ENCODE assay signal across 21 mouse cellular contexts in the genomic region with DNA sequence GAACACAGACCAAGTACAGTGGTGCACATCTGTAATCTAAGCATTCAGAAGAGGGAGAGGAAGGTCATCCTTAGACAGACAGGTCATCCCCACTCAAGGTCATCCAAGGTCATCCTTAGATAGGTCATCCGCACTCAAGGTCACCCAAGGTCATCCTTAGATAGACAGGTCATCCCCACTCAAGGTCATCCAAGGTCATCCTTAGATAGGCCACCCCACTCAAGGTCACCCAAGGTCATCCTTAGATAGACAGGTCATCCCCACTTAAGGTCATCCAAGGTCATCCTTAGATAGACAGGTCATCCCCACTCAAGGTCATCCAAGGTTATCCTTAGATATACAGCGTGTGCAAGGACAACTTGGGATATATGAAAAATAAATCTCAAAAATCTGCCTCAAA.
A peak's percentile ranks its signal among the peaks of the same experiment; 100 is the strongest.
DNase-seq lines count a peak whose midpoint lies in the region; ATAC-seq and TF ChIP-seq lines count a peak whose summit lies in the region.
"Had no signal": no experiment of that assay in that cellular context is flagged by ENCODE, and none has a peak within 500 bp of the region (broad histone marks: within the 10 kb centered on the region; RNA-seq: fewer than 3 reads in every experiment).

No protein-coding gene starts in this region.

- TF ChIP-seq CTCF in forebrain, postnatal 0 days (IDR thresholded peaks at IDR 0.05; ENCODE audit: low read depth), result no peak

- no peaks in the 10 kb centered on the region for H3K9me3 ChIP-seq in forebrain, postnatal 0 days (ENCODE audit: low read length)
- no peaks in the 10 kb centered on the region for H3K9me3 ChIP-seq in forebrain, embryonic 15.5 days
- 0 out of 2 replicates have a peak, but pooled peaks cover 3% of the 10 kb centered on the region for H3K9me3 ChIP-seq in heart, embryonic 16.5 days (replicated peaks; ENCODE audit: control insufficient read depth, low read length)
- no peaks in the 10 kb centered on the region for H3K9me3 ChIP-seq in ES-E14 (ENCODE audit: control insufficient read depth, insufficient read depth, low read depth, low read length)
- H3K9me3 ChIP-seq: embryonic facial prominence, embryonic 12.5 days; embryonic facial prominence, embryonic 15.5 days; hindbrain, embryonic 12.5 days; hindbrain, embryonic 15.5 days had no signal

- H3K4me2 ChIP-seq in forebrain, postnatal 0 days (ENCODE audit: low read depth), result no peak overlapping the region
- no peak overlapping the region for H3K4me2 ChIP-seq in forebrain, embryonic 15.5 days (replicated peaks)
- no peak overlapping the region for H3K4me2 ChIP-seq in heart, embryonic 16.5 days (ENCODE audit: low read depth, low read length)
- H3K4me2 ChIP-seq: embryonic facial prominence, embryonic 12.5 days; embryonic facial prominence, embryonic 15.5 days; hindbrain, embryonic 12.5 days; hindbrain, embryonic 15.5 days had no signal

- no peaks in the 10 kb centered on the region for H3K36me3 ChIP-seq in forebrain, postnatal 0 days (ENCODE audit: insufficient read depth)
- no peaks in the 10 kb centered on the region for H3K36me3 ChIP-seq in forebrain, embryonic 15.5 days
- no peaks in the 10 kb centered on the region; the same call in 1 of the 2 replicates for H3K36me3 ChIP-seq in heart, embryonic 16.5 days (ENCODE audit: control insufficient read depth, insufficient read depth)
- H3K36me3 ChIP-seq in ES-E14 (ENCODE audit: control insufficient read depth, insufficient read depth, low read length, poor library complexity, severe bottlenecking), result no peaks in the 10 kb centered on the region
- H3K36me3 ChIP-seq: embryonic facial prominence, embryonic 12.5 days; embryonic facial prominence, embryonic 15.5 days; hindbrain, embryonic 12.5 days; hindbrain, embryonic 15.5 days had no signal

- in situ Hi-C loops in ES-E14 (cut with MboI; ENCODE audit: low sequenced_read_pairs in 2 of 2, unreplicated experiment in 2 of 2), result no loop called here

- no peak overlapping the region for H3K4me3 ChIP-seq in forebrain, postnatal 0 days (ENCODE audit: low read depth, low read length)
- no peak overlapping the region for H3K4me3 ChIP-seq in forebrain, embryonic 15.5 days
- no peak overlapping the region for H3K4me3 ChIP-seq in heart, embryonic 16.5 days (ENCODE audit: low read length)
- no peak overlapping the region for H3K4me3 ChIP-seq in ES-E14 (ENCODE audit: insufficient read depth in 1 of 2, low read depth in 1 of 2, low read length in 2 of 2, poor library complexity in 1 of 2, severe bottlenecking in 1 of 2)
- H3K4me3 ChIP-seq: embryonic facial prominence, embryonic 12.5 days; embryonic facial prominence, embryonic 15.5 days; hindbrain, embryonic 12.5 days; hindbrain, embryonic 15.5 days had no signal

- H3K9ac ChIP-seq in forebrain, postnatal 0 days, result no peak overlapping the region
- no peak overlapping the region for H3K9ac ChIP-seq in forebrain, embryonic 15.5 days (replicated peaks)
- no peak overlapping the region for H3K9ac ChIP-seq in heart, embryonic 16.5 days (ENCODE audit: low read length)
- no peak overlapping the region for H3K9ac ChIP-seq in ES-E14 (ENCODE audit: insufficient read depth, low read depth, low read length, poor library complexity, severe bottlenecking)
- H3K9ac ChIP-seq: embryonic facial prominence, embryonic 12.5 days; embryonic facial prominence, embryonic 15.5 days; hindbrain, embryonic 12.5 days; hindbrain, embryonic 15.5 days had no signal

- H3K27me3 ChIP-seq in forebrain, postnatal 0 days (ENCODE audit: insufficient read depth, low read length), result no peaks in the 10 kb centered on the region
- no peaks in the 10 kb centered on the region for H3K27me3 ChIP-seq in forebrain, embryonic 15.5 days
- no peaks in the 10 kb centered on the region for H3K27me3 ChIP-seq in heart, embryonic 16.5 days (ENCODE audit: control insufficient read depth, insufficient read depth, low read length)
- H3K27me3 ChIP-seq: embryonic facial prominence, embryonic 12.5 days; embryonic facial prominence, embryonic 15.5 days; hindbrain, embryonic 12.5 days; hindbrain, embryonic 15.5 days had no signal

- DNase-seq in forebrain, postnatal 0 days, result peak; percentile 8
- no peak for DNase-seq in heart, adult 8-10 months (ENCODE audit: low spot score)
- peak; percentile 46 for DNase-seq in ES-CJ7 (ENCODE audit: low read depth, low spot score)
- peak; percentile 25 for DNase-seq in ES-E14 (ENCODE audit: low read depth, low spot score)
- no peak for DNase-seq in right cerebral cortex, adult 18-20 months
- DNase-seq in B cell, adult 2 months, result no peak
- DNase-seq: adrenal gland, adult 2 months; adrenal gland, postnatal 14 days; cerebellum, adult 11-12 months; cerebellum, adult 8-10 months; cerebellum, postnatal 10 days; cerebellum, postnatal 36 days; gastrocnemius, postnatal 25 days; kidney, adult 2 months had no signal

- WGBS in forebrain, postnatal 0 days, result 99% methylated on average over 2 of the region's 2 CpGs
- 100% methylated on average over 2 of the region's 2 CpGs for WGBS in forebrain, embryonic 15.5 days
- 87% methylated on average over 2 of the region's 2 CpGs for WGBS in heart, embryonic 16.5 days

- ATAC-seq in forebrain, postnatal 0 days, result no peak
- no peak for ATAC-seq in forebrain, embryonic 15.5 days (replicated peaks)
- no peak for ATAC-seq in heart, embryonic 16.5 days (replicated peaks; ENCODE audit: extremely low read depth, insufficient read depth, low FRiP score)
- ATAC-seq: intestine, postnatal 0 days had no signal

- no peak overlapping the region for H3K27ac ChIP-seq in forebrain, postnatal 0 days (ENCODE audit: low read depth, low read length)
- no peak overlapping the region for H3K27ac ChIP-seq in forebrain, embryonic 15.5 days (replicated peaks)
- peak overlapping the region; percentile 14; the same call in 1 of the 2 replicates for H3K27ac ChIP-seq in heart, embryonic 16.5 days (ENCODE audit: low read length)
- no peak overlapping the region for H3K27ac ChIP-seq in ES-E14 (ENCODE audit: insufficient read depth, low read depth, low read length, poor library complexity, severe bottlenecking)
- H3K27ac ChIP-seq: embryonic facial prominence, embryonic 12.5 days; embryonic facial prominence, embryonic 15.5 days; hindbrain, embryonic 12.5 days; hindbrain, embryonic 15.5 days had no signal

- no peaks in the 10 kb centered on the region for H3K4me1 ChIP-seq in forebrain, postnatal 0 days (ENCODE audit: insufficient read depth)
- no peaks in the 10 kb centered on the region for H3K4me1 ChIP-seq in forebrain, embryonic 15.5 days
- H3K4me1 ChIP-seq in heart, embryonic 16.5 days (ENCODE audit: control insufficient read depth, insufficient read depth, low read length), result peaks cover 10% of the 10 kb centered on the region
- H3K4me1 ChIP-seq in ES-E14 (ENCODE audit: control insufficient read depth in 2 of 2, insufficient read depth in 2 of 2, low read length in 2 of 2, poor library complexity in 1 of 2), result no peaks in the 10 kb centered on the region
- H3K4me1 ChIP-seq: embryonic facial prominence, embryonic 15.5 days; hindbrain, embryonic 15.5 days had no signal

TF ChIP-seq in ES-E14, 5 proteins besides CTCF, POLR2A, EP300 and RAD21:
- TF ChIP-seq ZC3H11A (IDR thresholded peaks at IDR 0.05; ENCODE audit: borderline replicate concordance, low read depth, low read length) (no peak), CHD2 (IDR thresholded peaks at IDR 0.05; ENCODE audit: low read depth, low read length) (no peak), MAFK (IDR thresholded peaks at IDR 0.05; ENCODE audit: insufficient read depth, low read depth, low read length) (no peak), HCFC1 (IDR thresholded peaks at IDR 0.05; ENCODE audit: borderline replicate concordance, insufficient read depth, low read length) (no peak), ZNF384 (IDR thresholded peaks at IDR 0.05; ENCODE audit: low read depth, low read length) (no peak)

Comparison
In these comparisons a context has a peak if more than half of its experiments do, and no peak if none do; other contexts are left out.
1. DNase-seq: peak in forebrain, postnatal 0 days (single experiment), ES-CJ7 (single experiment) and ES-E14 (single experiment); none in heart, adult 8-10 months (single experiment), right cerebral cortex, adult 18-20 months (single experiment) and B cell, adult 2 months (0 of 2).